Mouse (Mus musculus) forebrain, embryonic 10.5 days (tissue): ENCODE measurements at regions not wholly inside any gene's neighbourhood (a gene's known extent, or its start where the extent isn't known, plus 50 kb on each side); places are given as distances from the start of the nearest gene placed in this dataset.
A peak's percentile ranks its signal among the peaks of the same experiment; 100 is the strongest.

Experiments used
- DNase-seq: peaks from one replicate; pipeline ENCODE4 v3.0.0-alpha.2; 2017; ENCODE audit warnings: low spot score; ENCODE audit errors: extremely low spot score
- H3K27ac ChIP-seq: fragments of 300-500 bp; sonication (generic); 2 replicates; pipeline ENCODE4 v1.5.1; 2016; ENCODE audit warnings: mild to moderate bottlenecking
- H3K27me3 ChIP-seq: fragments of 300-500 bp; sonication (generic); 2 replicates; pipeline ENCODE4 v1.6.1; 2016; ENCODE audit warnings: mild to moderate bottlenecking; ENCODE audit not compliant: poor library complexity, severe bottlenecking
- H3K36me3 ChIP-seq: fragments of 300-500 bp; sonication (generic); replicated peaks from 2 replicates; pipeline ENCODE4 v1.6.1; 2016; ENCODE audit warnings: mild to moderate bottlenecking, moderate library complexity
- H3K4me1 ChIP-seq: fragments of 300-500 bp; sonication (generic); 2 replicates; pipeline ENCODE4 v1.6.1; 2016
- H3K4me3 ChIP-seq: fragments of 300-500 bp; sonication (generic); 2 replicates; pipeline ENCODE4 v1.5.1; 2016; ENCODE audit warnings: mild to moderate bottlenecking, moderate library complexity
- H3K9me3 ChIP-seq: fragments of 300-500 bp; sonication (generic); 2 replicates; pipeline ENCODE4 v1.6.1; 2016; ENCODE audit warnings: mild to moderate bottlenecking, moderate library complexity
- WGBS: fragments of 180-500 bp; shearing (Covaris S2); methylation state at CpG from one replicate; pipeline ENCODE4 v1.1.7; 2016; 5-methylcytosine and 5-hydroxymethylcytosine counted together

DNA sequence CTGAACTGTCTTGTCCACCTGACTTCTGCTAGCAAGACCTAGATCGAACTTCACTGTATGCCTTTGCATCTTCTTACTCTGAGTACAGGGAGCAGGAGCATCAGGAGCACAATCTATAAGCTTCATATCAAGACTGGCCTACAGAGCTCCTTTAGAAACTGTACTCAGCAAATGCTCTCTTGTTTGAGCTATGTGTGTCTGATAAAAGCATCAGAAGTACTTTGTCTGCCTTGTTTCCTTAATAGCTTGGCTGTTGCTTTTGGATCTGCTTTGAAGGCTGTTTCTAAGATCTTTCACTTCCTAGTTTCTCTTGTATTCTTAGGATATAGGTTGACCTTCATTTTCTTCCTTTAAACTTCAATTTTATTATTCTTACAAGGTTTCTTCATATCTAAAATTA, 175.3 kb upstream of the Cypt12 start:
- no peak overlapping the region for H3K4me3 ChIP-seq
- 90% methylated on average over 1 of the region's 1 CpGs for WGBS
- H3K27ac ChIP-seq: no peak overlapping the region
- no peaks in the 10 kb centered on the region for H3K27me3 ChIP-seq
- H3K4me1 ChIP-seq: no peaks in the 10 kb centered on the region
- peaks cover 11% of the 10 kb centered on the region for H3K36me3 ChIP-seq
- DNase-seq: no peak
- no peaks in the 10 kb centered on the region for H3K9me3 ChIP-seq

DNA sequence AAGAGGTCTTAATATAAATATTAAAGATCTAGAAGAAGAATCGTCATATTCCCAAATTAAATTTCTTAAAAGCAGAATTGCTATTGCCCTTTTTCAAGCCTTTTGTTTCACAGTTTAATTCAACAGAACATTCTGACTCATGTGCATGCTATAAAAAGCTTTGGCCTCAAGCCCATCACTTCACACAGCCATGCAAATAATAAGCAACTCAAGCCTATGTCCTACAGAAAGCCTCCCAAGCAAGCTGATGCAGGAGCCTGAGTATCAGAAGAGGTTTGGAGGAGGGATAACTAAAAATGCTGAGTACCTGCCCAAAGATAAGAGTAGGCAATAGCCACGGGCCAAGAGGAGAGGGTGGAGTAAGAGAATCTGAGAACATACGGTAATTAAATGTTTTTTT, 169.1 kb upstream of the Cypt12 start:
- no peak overlapping the region for H3K4me3 ChIP-seq
- no peaks in the 10 kb centered on the region for H3K36me3 ChIP-seq

DNA sequence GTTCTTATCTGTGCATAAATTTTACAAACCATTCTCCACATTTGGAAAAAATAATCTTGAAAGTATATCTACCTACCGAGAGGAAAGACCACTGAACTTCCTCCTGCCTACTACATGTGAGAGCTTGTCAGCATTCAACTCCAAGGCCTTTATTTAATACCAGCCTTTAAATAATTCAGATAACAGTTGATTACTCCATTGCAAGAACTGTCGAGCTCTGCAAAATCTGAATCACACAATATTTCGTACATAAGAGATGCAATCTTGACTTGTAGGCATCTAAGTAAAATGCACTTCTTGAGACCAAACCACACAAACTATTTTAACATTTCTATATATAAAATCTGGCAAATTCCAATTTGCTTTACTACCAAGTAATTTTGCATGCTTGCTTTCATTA, 164.1 kb upstream of the Cypt12 start:
- Histone ChIP-seq H3K36me3 (no peaks in the 10 kb centered on the region), H3K27me3 (peaks cover 42% of the 10 kb centered on the region), H3K4me3 (peak overlapping the region; percentile 70), H3K9me3 (0 out of 2 replicates have a peak, but pooled peaks cover 2% of the 10 kb centered on the region), H3K27ac (peak overlapping the region; percentile 98), H3K4me1 (peaks cover 50% of the 10 kb centered on the region)
- no peak for DNase-seq
- 43% methylated on average over 3 of the region's 3 CpGs for WGBS

More for the DNA sequence above, 169.1 kb upstream of the Cypt12 start:
- no peak for DNase-seq
- Histone ChIP-seq H3K4me1 (0 out of 2 replicates have a peak, but pooled peaks cover 4% of the 10 kb centered on the region), H3K9me3 (no peaks in the 10 kb centered on the region), H3K27me3 (no peaks in the 10 kb centered on the region), H3K27ac (no peak overlapping the region)
- WGBS: 91% methylated on average over 3 of the region's 3 CpGs

DNA sequence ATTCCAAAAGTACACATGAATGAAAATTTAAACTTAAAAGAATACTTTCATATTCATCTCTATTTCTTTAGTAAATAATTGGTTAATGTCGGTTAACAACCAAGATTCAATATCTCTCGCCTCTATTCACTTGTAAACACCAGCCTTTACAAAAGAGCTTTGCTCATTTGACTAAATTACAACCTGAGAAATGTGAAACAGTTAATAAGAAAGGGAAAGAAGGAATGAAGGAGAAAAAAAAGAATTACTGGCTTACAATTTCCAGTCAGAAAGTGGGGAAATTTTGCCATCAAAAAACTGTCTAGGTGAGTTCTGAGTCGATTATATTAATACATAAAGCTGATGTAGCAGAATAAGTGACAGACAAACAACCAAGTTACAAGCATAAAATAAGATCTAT, 163.6 kb upstream of the Cypt12 start:
- DNase-seq: no peak
- Histone ChIP-seq H3K27ac (peak overlapping the region; percentile 98), H3K36me3 (no peaks in the 10 kb centered on the region), H3K27me3 (peaks cover 47% of the 10 kb centered on the region), H3K4me1 (peaks cover 52% of the 10 kb centered on the region), H3K9me3 (0 out of 2 replicates have a peak, but pooled peaks cover 2% of the 10 kb centered on the region), H3K4me3 (peak overlapping the region; percentile 70)
- 13% methylated on average over 3 of the region's 3 CpGs for WGBS

DNA sequence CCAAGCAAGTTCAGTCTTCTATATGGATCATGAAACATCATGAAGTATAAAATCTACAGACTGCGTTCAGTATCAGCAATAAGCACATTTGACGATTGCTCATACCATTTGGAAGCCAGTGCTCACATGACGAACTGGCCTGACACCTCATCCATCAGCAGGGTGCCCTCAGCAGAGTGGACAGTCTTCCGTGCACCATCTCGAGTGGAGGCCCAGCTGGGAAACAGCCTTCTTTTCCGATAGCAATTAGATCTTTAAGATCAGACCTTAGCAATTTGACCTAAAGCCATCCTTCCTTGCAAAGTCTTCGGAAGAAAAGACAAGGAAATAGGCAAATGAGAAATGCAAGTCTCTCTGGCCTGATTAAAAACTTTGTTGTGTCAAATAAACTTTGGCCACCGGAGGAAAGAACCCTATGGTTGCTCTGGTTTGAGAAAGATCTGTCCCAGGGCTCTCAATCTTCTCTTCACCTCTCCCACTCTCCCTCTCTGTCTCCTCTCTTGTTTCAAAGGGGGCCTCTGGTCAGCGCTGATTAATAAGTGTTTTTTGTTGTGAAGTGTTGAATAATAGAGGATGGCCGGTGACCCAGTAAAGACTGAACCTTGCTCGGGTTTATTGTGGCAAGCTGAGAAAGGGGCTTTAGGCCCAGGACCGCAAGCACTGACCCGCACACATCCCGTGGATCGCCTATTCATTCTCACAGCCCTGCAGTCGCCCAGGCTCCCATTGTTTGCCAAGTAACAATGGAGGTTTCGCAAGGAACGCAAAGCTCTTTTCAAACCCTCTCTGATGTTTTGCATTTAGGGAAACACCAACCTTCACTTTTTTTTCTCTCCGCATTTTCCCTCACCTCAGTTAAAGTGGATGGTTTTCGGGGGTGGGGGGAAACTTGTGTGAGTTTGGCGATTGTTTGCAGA, 162.8 kb upstream of the Cypt12 start:
- H3K27ac ChIP-seq: peak overlapping the region; percentile 98
- H3K4me1 ChIP-seq: peaks cover 50% of the 10 kb centered on the region
- peak overlapping the region; percentile 70 for H3K4me3 ChIP-seq
- DNase-seq: peak; percentile 32
- no peaks in the 10 kb centered on the region for H3K36me3 ChIP-seq
- peaks cover 55% of the 10 kb centered on the region for H3K27me3 ChIP-seq
- 0 out of 2 replicates have a peak, but pooled peaks cover 2% of the 10 kb centered on the region for H3K9me3 ChIP-seq
- 2% methylated on average over 21 of the region's 21 CpGs for WGBS

DNA sequence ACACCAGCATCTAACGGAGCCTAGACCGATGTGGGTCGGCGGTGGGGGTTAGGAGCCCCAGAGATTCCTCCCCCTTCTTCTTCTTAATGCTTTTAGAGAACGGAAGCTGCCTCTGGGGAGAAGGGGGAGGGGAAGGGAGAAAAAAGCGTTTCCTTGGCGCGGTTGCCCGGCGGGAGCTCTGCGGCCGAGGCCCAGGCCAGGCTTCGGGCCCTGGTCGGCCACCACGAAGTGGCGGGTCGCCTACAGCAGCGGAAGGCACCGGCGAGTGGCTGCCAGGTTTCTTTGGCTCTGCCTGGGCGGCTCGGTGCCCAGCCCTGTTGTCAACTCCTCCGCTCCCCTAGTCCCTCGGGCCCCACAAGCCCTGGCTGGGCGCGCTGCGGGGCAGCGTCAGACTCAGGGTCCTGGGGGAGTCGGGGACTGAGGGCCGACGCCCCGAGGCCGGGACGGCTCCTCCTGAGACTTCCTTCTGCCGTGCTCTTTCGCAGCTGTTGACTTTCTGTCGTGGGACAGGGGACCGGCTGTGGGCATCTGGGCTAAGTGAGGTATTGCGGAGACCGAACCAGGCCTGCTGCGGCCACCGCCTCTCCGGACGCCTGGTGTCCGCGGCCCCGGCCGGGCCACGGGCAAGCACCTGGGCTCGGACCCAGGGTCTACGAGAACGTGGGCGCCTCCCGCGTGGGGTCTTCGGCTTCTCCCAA, 162.0 kb upstream of the Cypt12 start:
- peak overlapping the region; percentile 70 for H3K4me3 ChIP-seq
- H3K4me1 ChIP-seq: peaks cover 48% of the 10 kb centered on the region
- peak overlapping the region; percentile 98 for H3K27ac ChIP-seq
- H3K36me3 ChIP-seq: no peaks in the 10 kb centered on the region
- WGBS: under 1% methylated on average over 56 of the region's 56 CpGs
- 0 out of 2 replicates have a peak, but pooled peaks cover 2% of the 10 kb centered on the region for H3K9me3 ChIP-seq
- H3K27me3 ChIP-seq: peaks cover 62% of the 10 kb centered on the region
- DNase-seq: peak; percentile 76

DNA sequence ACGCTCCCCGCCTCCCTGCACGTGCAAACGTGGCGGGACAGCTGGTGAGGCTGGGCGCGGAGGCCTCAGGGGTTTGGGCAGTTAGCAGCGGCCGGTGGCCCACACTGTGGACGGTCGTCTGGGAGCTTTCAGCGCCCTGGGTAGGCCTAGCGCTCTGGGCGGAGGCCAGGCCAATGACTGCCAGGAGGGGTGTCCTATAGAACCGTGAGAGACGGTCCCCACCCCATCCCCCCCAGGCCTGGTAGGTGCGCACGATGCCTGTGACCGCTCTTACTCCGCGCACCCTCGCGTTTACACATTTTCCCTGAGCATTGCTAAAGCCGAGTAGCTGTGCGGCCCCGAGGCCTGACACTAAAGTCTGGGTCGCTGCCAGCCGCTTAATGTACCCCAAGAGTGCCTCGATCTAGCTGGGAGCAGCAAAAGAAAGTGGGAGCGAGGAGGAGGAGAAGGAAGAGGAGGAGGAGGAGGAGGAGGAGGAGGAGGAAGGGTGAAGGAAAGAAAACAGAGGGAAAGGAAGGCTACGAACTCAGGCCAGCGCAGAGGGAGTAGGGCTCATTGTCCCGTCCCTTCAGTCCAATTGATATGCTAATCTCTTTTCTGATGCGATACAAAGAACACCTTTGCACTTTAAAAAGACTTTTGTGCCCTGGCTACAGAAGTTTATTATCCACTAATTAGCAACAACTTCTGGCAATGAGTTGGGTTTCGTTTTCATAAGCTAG, 161.3 kb upstream of the Cypt12 start:
- Histone ChIP-seq H3K27me3 (peaks cover 70% of the 10 kb centered on the region), H3K4me3 (peak overlapping the region; percentile 70), H3K27ac (peak overlapping the region; percentile 98), H3K36me3 (no peaks in the 10 kb centered on the region), H3K4me1 (peaks cover 48% of the 10 kb centered on the region), H3K9me3 (0 out of 2 replicates have a peak, but pooled peaks cover 2% of the 10 kb centered on the region)
- WGBS: 2% methylated on average over 35 of the region's 35 CpGs
- DNase-seq: peak; percentile 74

DNA sequence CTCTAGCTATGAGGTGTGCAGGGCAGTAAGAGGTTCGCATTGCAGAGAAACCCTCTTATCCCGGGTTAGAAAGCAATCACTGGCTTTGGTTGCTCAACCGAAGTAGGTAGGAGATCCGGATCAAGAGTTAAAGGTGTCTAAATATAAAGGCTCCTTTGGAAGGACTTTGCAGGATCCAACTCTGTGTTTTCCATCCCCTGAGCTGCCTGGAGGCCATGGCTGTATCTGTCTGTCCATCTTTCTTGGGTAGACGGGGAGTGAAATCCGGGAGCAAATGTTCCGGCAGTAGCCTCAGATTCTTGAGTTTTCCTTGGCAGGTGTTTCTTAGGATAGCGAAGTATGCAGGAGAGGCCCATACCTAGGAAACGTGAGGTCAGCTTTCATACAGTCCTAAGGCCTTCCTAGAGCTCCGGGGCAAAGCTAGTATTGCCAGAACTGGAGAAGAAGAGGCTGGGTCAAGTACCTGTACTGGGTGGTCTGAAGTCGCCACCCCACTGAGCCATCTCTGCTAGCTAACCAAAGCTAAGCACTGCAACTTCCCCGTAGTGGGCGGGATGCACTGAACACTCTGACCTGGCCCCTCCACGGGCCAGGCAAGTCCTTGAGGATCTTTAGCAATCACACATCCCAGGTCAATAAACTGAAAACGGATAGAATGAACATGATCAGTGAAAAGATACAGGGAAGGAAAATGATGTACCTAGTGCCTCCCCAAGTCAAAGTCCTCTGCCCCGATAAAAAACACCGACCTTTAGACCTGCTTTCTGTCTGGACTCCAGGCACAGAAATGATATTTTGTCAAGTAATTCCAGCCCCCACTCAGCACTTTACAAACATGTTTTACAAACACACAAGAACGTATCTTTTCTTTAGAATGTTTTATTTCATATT, 160.5 kb upstream of the Cypt12 start:
- 3% methylated on average over 18 of the region's 18 CpGs for WGBS
- Histone ChIP-seq H3K27ac (peak overlapping the region; percentile 98), H3K4me3 (peak overlapping the region; percentile 70), H3K4me1 (peaks cover 52% of the 10 kb centered on the region), H3K27me3 (peaks cover 74% of the 10 kb centered on the region), H3K9me3 (0 out of 2 replicates have a peak, but pooled peaks cover 2% of the 10 kb centered on the region), H3K36me3 (no peaks in the 10 kb centered on the region)
- DNase-seq: peak; percentile 38

DNA sequence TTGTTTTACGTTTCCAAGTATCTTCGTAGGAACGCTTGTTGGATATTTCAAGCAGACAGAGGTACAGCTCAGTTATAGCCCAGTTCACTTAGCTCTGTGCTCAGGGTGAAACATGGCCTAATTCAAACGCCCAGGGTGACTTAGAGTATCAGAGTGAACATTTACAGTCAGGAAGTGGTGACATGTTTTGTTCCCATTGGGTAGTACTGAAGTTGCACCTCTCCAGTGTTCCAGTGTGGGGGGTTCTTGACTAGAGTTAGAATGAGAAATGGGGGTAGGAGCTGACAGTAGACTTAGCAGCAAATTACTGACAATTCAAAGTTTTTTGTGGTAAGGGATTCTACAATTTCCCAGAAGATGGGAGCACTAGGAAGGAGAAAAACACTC, 159.9 kb upstream of the Cypt12 start:
- peaks cover 81% of the 10 kb centered on the region for H3K27me3 ChIP-seq
- H3K36me3 ChIP-seq: no peaks in the 10 kb centered on the region
- H3K4me1 ChIP-seq: peaks cover 58% of the 10 kb centered on the region
- WGBS: 25% methylated on average over 4 of the region's 4 CpGs
- no peak for DNase-seq
- 0 out of 2 replicates have a peak, but pooled peaks cover 2% of the 10 kb centered on the region for H3K9me3 ChIP-seq
- H3K4me3 ChIP-seq: peak overlapping the region; percentile 70; the same call in 1 of the 2 replicates
- peak overlapping the region; percentile 98 for H3K27ac ChIP-seq

DNA sequence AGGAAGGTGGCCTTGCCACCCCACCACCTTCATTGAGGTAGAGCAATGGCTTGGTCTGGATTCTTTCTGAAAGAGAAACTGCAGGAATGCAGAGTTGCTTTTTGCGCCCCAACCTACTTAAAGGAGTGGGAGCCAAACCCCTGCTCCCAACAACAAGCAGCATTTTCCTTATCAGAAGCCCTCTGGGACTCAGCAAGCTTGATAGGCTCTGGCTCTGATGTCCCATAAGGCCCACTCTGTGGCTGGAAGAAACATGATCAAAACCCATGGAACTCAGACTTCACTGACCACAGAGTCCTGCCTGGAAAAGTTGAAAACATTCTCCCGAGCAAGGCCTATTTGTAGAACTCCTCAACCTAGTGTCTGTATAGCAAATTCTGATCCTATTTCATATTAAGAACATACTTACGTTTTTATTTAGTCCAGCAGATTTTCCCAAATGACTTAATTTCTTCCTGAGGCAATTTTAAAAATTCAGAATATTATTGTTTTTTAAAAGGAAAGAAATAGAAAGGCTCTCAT, 159.4 kb upstream of the Cypt12 start:
- H3K9me3 ChIP-seq: 0 out of 2 replicates have a peak, but pooled peaks cover 2% of the 10 kb centered on the region
- H3K36me3 ChIP-seq: no peaks in the 10 kb centered on the region
- peaks cover 86% of the 10 kb centered on the region for H3K27me3 ChIP-seq
- H3K4me3 ChIP-seq: peak overlapping the region; percentile 70
- H3K4me1 ChIP-seq: peaks cover 63% of the 10 kb centered on the region
- 20% methylated on average over 3 of the region's 3 CpGs for WGBS
- peak overlapping the region; percentile 98 for H3K27ac ChIP-seq
- DNase-seq: no peak

DNA sequence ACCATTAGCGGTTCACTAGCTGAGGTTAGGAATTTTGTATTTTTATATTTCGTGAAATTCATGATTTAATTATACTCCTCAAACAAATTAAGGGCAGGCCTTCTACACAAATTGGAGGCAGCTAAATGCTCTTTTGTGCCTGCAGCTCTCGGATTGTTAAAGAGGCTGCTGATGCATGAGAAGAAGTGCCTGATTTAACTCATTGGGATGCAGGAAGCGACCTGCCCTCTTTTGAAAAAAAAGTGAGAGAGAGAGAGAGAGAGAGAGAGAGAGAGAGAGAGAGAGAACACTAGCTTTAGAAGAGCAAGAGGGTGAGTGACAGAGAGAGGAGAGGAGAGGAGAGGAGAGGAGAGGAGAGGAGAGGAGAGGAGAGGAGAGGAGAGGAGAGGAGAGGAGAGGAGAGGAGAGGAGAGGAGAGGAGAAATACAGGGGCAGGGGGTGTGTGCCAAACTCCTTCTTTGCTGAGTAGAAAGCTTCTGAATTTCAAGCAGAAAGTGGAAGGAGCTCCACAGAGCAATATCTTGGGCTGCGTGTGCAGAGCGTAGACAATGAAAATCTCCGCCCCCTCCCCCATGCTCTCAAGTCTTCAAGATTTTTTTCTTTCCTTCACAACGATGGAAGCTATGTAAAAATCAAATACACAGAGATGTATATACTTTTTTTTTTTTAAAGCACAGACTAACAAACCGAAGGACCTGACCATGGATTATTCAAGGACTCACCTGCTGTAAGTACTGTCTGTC, 158.6 kb upstream of the Cypt12 start:
- no peaks in the 10 kb centered on the region for H3K36me3 ChIP-seq
- H3K27ac ChIP-seq: peak overlapping the region; percentile 98
- H3K9me3 ChIP-seq: 0 out of 2 replicates have a peak, but pooled peaks cover 2% of the 10 kb centered on the region
- peaks cover 94% of the 10 kb centered on the region for H3K27me3 ChIP-seq
- peak overlapping the region; percentile 70 for H3K4me3 ChIP-seq
- DNase-seq: peak; percentile 29
- under 1% methylated on average over 9 of the region's 9 CpGs for WGBS
- peaks cover 70% of the 10 kb centered on the region for H3K4me1 ChIP-seq
